In genomic region chr10:97641926-97642325, GRCm38 (mm10) we compare ENCODE assay signal across 18 mouse cellular contexts. TPM values are rescaled to one million over a fixed set of nuclear protein-coding genes. Genes with fewer than 3 reads are reported as not detected.
DNase-seq lines count a peak whose midpoint lies in the region.
"Had no signal": no experiment of that assay in that cellular context is flagged by ENCODE, and none has a peak within 500 bp of the region (broad histone marks: within the 10 kb centered on the region; RNA-seq: fewer than 3 reads in every experiment).

No protein-coding gene starts in this region.

- peak; percentile 21 for DNase-seq in gastrocnemius, adult 18-20 months (ENCODE audit: low spot score)
- DNase-seq in gastrocnemius, postnatal 10 days = no peak
- DNase-seq in 3T3-L1 (ENCODE audit: low read depth, low spot score) (peak; percentile 20), adipocyte (ENCODE audit: low spot score) (peak; percentile 53)
- DNase-seq in ovary, adult 18-20 months (ENCODE audit: low spot score) = no peak
- no peak for DNase-seq in cerebellum, adult 11 months
- DNase-seq: adrenal gland, adult 2 months; adrenal gland, postnatal 10 days; adrenal gland, postnatal 25 days; cerebellum, adult 11-12 months; cerebellum, adult 2 months; cerebellum, adult 9-10 months; cerebellum, postnatal 10 days; cerebellum, postnatal 25 days; forebrain, postnatal 0 days had no signal

RNA-seq across cellular contexts. Expression of gene Epyc, which starts 1.9 kb away (rescaled TPM):
- total RNA-seq in gastrocnemius, adult 18-20 months (2021) = not detected
- total RNA-seq in gastrocnemius, postnatal 10 days (2021) = under 1 TPM; 0.38 TPM
- total RNA-seq: adrenal gland, postnatal 25 days; ES-E14; MEL had no signal

RNA-seq across cellular contexts. Expression of gene Kera, which starts 35.2 kb away (rescaled TPM):
- 1 to 10 TPM in 1 of 2 experiments, under 1 TPM in 1; 0.98 to 5.8 TPM for total RNA-seq in gastrocnemius, adult 18-20 months (2021)
- total RNA-seq in gastrocnemius, postnatal 10 days (2021) = 10 to 100 TPM; 64.0 to 76.7 TPM
- total RNA-seq: adrenal gland, adult 2 months; adrenal gland, postnatal 25 days; ES-E14; forebrain, postnatal 0 days; MEL had no signal

RNA-seq across cellular contexts. Expression of gene Ccer1, which starts 50.9 kb away (rescaled TPM):
- not detected for total RNA-seq in gastrocnemius, adult 18-20 months (2021)
- not detected for total RNA-seq in gastrocnemius, postnatal 10 days (2021)
- total RNA-seq: adrenal gland, adult 2 months; adrenal gland, postnatal 10 days; adrenal gland, postnatal 25 days; adrenal gland, postnatal 4 days; ES-E14; forebrain, postnatal 0 days; MEL had no signal

Comparison
In these comparisons a context has a peak if more than half of its experiments do, and no peak if none do; other contexts are left out.
1. DNase-seq: peak in gastrocnemius, adult 18-20 months (single experiment), 3T3-L1 (single experiment) and adipocyte (single experiment); none in gastrocnemius, postnatal 10 days (single experiment), ovary, adult 18-20 months (single experiment) and cerebellum, adult 11 months (single experiment).
2. RNA of gene Kera, which starts 35.2 kb away (total RNA-seq): 64.0 to 76.7 TPM in gastrocnemius, postnatal 10 days; 0.98 to 5.8 TPM in gastrocnemius, adult 18-20 months; every median in the first group is over 4 times any median in the second.